Mouse (Mus musculus) lung, embryonic 16.5 days (tissue): ENCODE results near the gene Emid1. TPM values are rescaled to one million over a fixed set of nuclear protein-coding genes. Genes with fewer than 3 reads are reported as not detected.

Source experiments
- ATAC-seq: fragments of 200-750 bp; cut with Nextera tagmentation; 2 replicates; pipeline ENCODE4 v1.8.0; 2017; ENCODE audit warnings: low read depth, mild to moderate bottlenecking, moderate library complexity
- H3K27ac ChIP-seq: fragments of 300-500 bp; sonication (generic); 2 replicates; pipeline ENCODE4 v1.5.1; 2014; ENCODE audit warnings: mild to moderate bottlenecking, control low read depth, low read length
- H3K27me3 ChIP-seq: fragments of 300-500 bp; sonication (generic); 2 replicates; pipeline ENCODE4 v1.6.1; 2014; ENCODE audit warnings: low read depth, low read length, mixed read lengths; ENCODE audit not compliant: control insufficient read depth, insufficient read depth
- H3K36me3 ChIP-seq: fragments of 300-500 bp; sonication (generic); 2 replicates; pipeline ENCODE4 v1.6.1; 2014; ENCODE audit warnings: low read length; ENCODE audit not compliant: control insufficient read depth, insufficient read depth
- H3K4me1 ChIP-seq: fragments of 300-500 bp; sonication (generic); replicated peaks from 2 replicates; pipeline ENCODE4 v1.6.1; 2014; ENCODE audit warnings: low read length, mixed read lengths; ENCODE audit not compliant: control insufficient read depth, insufficient read depth
- H3K4me2 ChIP-seq: fragments of 300-500 bp; sonication (generic); 2 replicates; pipeline ENCODE4 v1.6.1; 2014; ENCODE audit warnings: low read depth, low read length, control low read depth
- H3K4me3 ChIP-seq: fragments of 300-500 bp; sonication (generic); 2 replicates; pipeline ENCODE4 v1.5.1; 2014; ENCODE audit warnings: mild to moderate bottlenecking, low read length, control low read depth
- H3K9ac ChIP-seq: fragments of 300-500 bp; sonication (generic); 2 replicates; pipeline ENCODE4 v1.6.1; 2014; ENCODE audit warnings: low read length, control low read depth
- H3K9me3 ChIP-seq: fragments of 300-500 bp; sonication (generic); 2 replicates; pipeline ENCODE4 v1.6.1; 2016; ENCODE audit warnings: low read length; ENCODE audit not compliant: control insufficient read depth
- WGBS: fragments of 180-500 bp; shearing (Covaris S2); extraction: QIAGEN DNeasy Blood & Tissue Kit; methylation state at CpG from one replicate; pipeline ENCODE4 v1.1.7; 2014; 5-methylcytosine and 5-hydroxymethylcytosine counted together
- polyA plus RNA-seq: library from polyadenylated mRNA; unstranded; fragments of >200 nt; fragmentation: Nextera tagmentation; extraction: Ambion mirVana; gene quantifications from 2 replicates; pipeline ENCODE4 v1.2.1, GENCODE M21; 2015

Gene Emid1
- polyA plus RNA-seq, 1 experiment from 2014 or later = 46.7 TPM

- no peaks in the 10 kb centered on the region for H3K9me3 ChIP-seq
- no peak overlapping the region for H3K4me3 ChIP-seq
- no peak overlapping the region for H3K9ac ChIP-seq
- H3K27me3 ChIP-seq = no peaks in the 10 kb centered on the region
- no peak overlapping the region for H3K4me2 ChIP-seq
- WGBS = 36% methylated on average over 3 of the region's 3 CpGs
- H3K36me3 ChIP-seq = no peaks in the 10 kb centered on the region
- no peaks in the 10 kb centered on the region; the same call in 1 of the 2 replicates for H3K4me1 ChIP-seq
- no peak overlapping the region for H3K27ac ChIP-seq
- ATAC-seq = peak; percentile 63; the same call in 1 of the 2 replicates
Observed at GRCm38 (mm10) chr11:5172861-5173260, 20.8 kb upstream of the Emid1 start.

DNA sequence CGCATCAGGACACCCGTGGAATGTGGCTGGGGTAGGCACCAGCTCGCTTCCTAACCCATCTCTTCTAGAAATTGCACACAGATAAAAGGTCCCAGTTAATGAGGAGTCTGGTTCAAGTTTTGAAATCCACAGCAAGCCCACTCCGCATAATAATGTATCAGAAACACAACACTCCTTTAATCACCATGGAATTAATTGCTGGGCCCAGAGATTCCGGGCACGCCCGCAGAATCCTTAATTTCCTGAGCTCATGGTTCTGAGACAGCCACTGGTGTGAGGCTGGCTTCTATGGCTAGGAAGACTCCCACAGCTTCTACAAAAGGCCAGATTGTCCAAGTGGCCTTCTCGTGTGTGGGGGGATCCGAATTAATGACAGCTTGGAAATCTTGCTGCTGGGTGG lies 15.3 kb upstream of the Emid1 start:
- H3K4me1 ChIP-seq = peaks cover 15% of the 10 kb centered on the region
- no peaks in the 10 kb centered on the region for H3K9me3 ChIP-seq
- no peak overlapping the region for H3K9ac ChIP-seq
- H3K27ac ChIP-seq = no peak overlapping the region
- H3K27me3 ChIP-seq = no peaks in the 10 kb centered on the region
- ATAC-seq = no peak
- no peak overlapping the region for H3K4me3 ChIP-seq
- H3K36me3 ChIP-seq = no peaks in the 10 kb centered on the region
- H3K4me2 ChIP-seq = no peak overlapping the region
- WGBS = 90% methylated on average over 9 of the region's 9 CpGs

- Histone ChIP-seq H3K4me2 (no peak overlapping the region), H3K9ac (peak overlapping the region; percentile 37; the same call in 1 of the 2 replicates), H3K27me3 (no peaks in the 10 kb centered on the region), H3K36me3 (no peaks in the 10 kb centered on the region), H3K27ac (peak overlapping the region; percentile 76), H3K4me1 (peaks cover 15% of the 10 kb centered on the region), H3K4me3 (no peak overlapping the region), H3K9me3 (0 out of 2 replicates have a peak, but pooled peaks cover 3% of the 10 kb centered on the region)
- WGBS = 19% methylated on average over 8 of the region's 8 CpGs
- ATAC-seq = peak; percentile 93
Observed at GRCm38 (mm10) chr11:5165471-5165916, 13.4 kb upstream of the Emid1 start.

DNA sequence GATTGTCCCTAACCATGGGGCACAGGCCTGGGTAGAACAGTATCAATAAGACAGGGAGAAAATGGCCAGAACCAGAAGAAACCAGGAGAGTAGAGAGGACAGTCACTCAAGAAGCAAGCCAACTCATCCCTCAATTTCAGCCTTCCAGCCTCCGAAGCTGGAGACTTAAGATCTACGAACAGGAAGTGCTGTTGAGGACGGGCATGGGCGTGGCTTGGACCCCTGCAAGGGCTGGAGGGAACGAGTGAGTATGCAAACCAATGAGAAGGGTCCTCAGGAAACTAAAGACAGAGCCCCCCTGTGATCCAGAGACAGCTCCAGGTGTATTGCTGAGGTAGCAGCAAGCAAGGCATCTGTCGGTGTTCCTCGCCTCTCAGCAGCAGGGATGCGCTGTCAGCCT lies 12.3 kb upstream of the Emid1 start:
- Histone ChIP-seq H3K36me3 (no peaks in the 10 kb centered on the region), H3K4me2 (no peak overlapping the region), H3K4me1 (peaks cover 15% of the 10 kb centered on the region), H3K4me3 (no peak overlapping the region), H3K9me3 (0 out of 2 replicates have a peak, but pooled peaks cover 3% of the 10 kb centered on the region), H3K9ac (no peak overlapping the region), H3K27ac (no peak overlapping the region), H3K27me3 (no peaks in the 10 kb centered on the region)
- ATAC-seq = no peak
- 31% methylated on average over 8 of the region's 8 CpGs for WGBS

DNA sequence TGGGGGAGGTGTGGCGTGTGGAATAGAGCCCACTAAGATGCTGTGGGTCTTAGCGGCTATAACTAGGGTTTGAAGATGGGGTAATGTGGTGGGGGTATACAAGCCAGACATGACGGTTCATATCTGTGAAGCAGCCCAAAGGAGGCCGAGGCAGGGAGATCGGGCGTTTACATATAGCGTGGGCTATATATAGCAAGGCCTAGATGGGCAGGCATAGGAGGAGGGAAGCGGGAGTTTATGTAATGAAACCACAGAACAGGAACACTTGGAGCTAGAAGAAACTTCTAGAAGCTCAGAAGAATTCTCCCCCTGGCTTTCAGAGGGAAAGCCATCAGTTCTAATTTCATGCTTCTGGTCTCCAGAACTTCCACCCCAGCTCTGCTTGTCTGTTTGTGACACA lies 11.4 kb upstream of the Emid1 start:
- Histone ChIP-seq H3K27me3 (no peaks in the 10 kb centered on the region), H3K4me2 (no peak overlapping the region), H3K4me3 (no peak overlapping the region), H3K4me1 (peaks cover 15% of the 10 kb centered on the region), H3K9ac (no peak overlapping the region), H3K27ac (no peak overlapping the region), H3K9me3 (0 out of 2 replicates have a peak, but pooled peaks cover 3% of the 10 kb centered on the region), H3K36me3 (no peaks in the 10 kb centered on the region)
- ATAC-seq = no peak
- WGBS = 74% methylated on average over 8 of the region's 8 CpGs

DNA sequence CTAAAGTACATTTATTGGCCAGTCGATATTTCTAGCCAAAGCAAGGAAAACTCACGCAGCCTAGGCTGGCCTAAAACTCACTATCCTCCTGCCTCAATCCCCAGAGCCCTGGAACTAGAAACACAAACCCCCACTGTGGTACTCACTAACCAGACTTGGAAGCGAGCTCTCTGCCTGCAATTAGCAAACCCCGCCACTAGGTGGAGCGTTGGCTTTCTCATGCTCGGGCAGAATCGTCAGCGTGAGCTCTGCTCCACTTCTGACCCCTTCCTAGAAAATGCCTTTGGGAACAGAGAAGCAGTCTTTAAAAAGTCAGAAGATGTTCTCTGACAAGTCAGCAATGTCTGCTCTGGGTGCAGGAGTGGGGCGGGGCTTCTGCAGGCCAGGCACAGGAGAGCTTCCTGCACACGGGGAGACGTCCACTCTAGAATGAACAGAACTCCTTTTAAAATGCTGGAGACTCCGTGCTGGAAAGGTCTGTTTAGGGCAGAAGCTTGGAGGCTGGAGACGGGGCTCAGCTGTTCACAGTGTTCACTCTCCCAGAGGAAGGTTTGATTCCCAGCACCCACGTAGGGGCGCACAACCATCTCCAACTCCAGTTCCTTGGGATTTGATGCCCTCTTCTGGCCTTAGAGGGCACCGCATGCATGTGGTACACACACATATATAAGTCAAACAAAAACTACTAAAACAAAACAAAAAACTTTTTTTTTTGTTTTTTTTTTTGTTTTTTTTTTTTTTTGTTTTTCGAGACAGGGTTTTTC lies 8.8 kb upstream of the Emid1 start:
- 72% methylated on average over 17 of the region's 17 CpGs for WGBS
- no peak for ATAC-seq
- peaks cover 11% of the 10 kb centered on the region for H3K4me1 ChIP-seq
- no peak overlapping the region for H3K4me3 ChIP-seq
- no peak overlapping the region for H3K9ac ChIP-seq
- H3K27ac ChIP-seq = no peak overlapping the region
- H3K27me3 ChIP-seq = no peaks in the 10 kb centered on the region
- H3K4me2 ChIP-seq = no peak overlapping the region
- 0 out of 2 replicates have a peak, but pooled peaks cover 3% of the 10 kb centered on the region for H3K9me3 ChIP-seq
- H3K36me3 ChIP-seq = no peaks in the 10 kb centered on the region

DNA sequence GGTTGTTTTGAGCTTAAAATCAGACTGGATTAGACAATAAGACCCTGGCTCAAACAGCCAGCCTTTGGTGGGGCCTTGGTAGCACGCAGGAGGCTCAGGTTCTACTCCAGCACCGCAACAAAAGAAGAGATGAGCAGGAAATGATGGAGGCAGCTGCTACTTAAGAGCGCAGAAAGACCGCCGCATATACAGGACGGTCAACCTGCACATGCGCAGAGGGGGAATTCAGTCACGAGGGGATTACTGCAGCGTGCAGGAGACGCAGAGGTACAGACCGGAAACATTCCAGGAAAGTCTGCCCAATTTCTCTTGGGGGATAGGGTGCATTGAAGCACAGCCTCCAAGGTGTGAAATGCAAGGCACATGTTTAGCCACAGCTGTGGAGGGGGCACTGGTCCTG lies 6.0 kb upstream of the Emid1 start:
- Histone ChIP-seq H3K36me3 (no peaks in the 10 kb centered on the region), H3K4me3 (no peak overlapping the region), H3K4me2 (no peak overlapping the region), H3K27ac (no peak overlapping the region), H3K27me3 (no peaks in the 10 kb centered on the region), H3K9ac (no peak overlapping the region), H3K4me1 (peaks cover 14% of the 10 kb centered on the region), H3K9me3 (0 out of 2 replicates have a peak, but pooled peaks cover 3% of the 10 kb centered on the region)
- 90% methylated on average over 11 of the region's 11 CpGs for WGBS
- ATAC-seq = no peak

GRCm38 (mm10) chr11:5154961-5155805 lies 3.1 kb upstream of the Emid1 start:
- WGBS = 23% methylated on average over 10 of the region's 10 CpGs
- Histone ChIP-seq H3K9me3 (no peaks in the 10 kb centered on the region), H3K27me3 (no peaks in the 10 kb centered on the region), H3K36me3 (no peaks in the 10 kb centered on the region), H3K4me3 (no peak overlapping the region), H3K4me2 (no peak overlapping the region), H3K9ac (peak overlapping the region; percentile 22; the same call in 1 of the 2 replicates), H3K4me1 (peaks cover 30% of the 10 kb centered on the region), H3K27ac (peak overlapping the region; percentile 80)
- peak; percentile 63 for ATAC-seq

DNA sequence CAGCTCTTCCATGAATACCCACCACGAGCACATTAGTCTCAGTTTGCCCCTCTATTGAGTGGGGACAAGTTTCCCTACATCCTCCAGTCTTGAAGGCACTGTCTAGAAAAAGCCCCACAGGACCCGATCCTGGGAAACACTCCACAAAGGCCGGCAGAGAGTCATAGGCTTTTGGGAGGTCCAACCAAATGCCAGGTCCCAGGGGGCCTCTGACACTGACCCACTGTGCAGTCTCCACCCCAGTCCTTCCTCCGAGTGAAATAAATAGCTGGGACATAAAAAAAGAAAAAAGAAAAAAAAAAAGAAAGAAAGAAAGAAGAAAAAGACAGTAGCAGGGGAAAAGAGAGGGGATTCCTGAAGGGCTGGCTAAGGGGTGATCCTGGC lies 818 bp downstream of the Emid1 start:
- 38% methylated on average over 4 of the region's 4 CpGs for WGBS
- Histone ChIP-seq H3K36me3 (no peaks in the 10 kb centered on the region), H3K9ac (peak overlapping the region; percentile 82), H3K4me3 (peak overlapping the region; percentile 66), H3K27ac (no peak overlapping the region), H3K9me3 (no peaks in the 10 kb centered on the region), H3K4me1 (peaks cover 45% of the 10 kb centered on the region), H3K4me2 (peak overlapping the region; percentile 97), H3K27me3 (no peaks in the 10 kb centered on the region)
- no peak for ATAC-seq
